Mouse (Mus musculus) lung, embryonic 14.5 days (tissue): ENCODE results near the gene Atp5h. TPM values are rescaled to one million over a fixed set of nuclear protein-coding genes. Genes with fewer than 3 reads are reported as not detected.

Source experiments
- ATAC-seq: fragments of 200-750 bp; cut with Nextera tagmentation; 2 replicates; pipeline ENCODE4 v1.8.0; 2017; ENCODE audit warnings: mild to moderate bottlenecking, moderate TSS enrichment, moderate library complexity; ENCODE audit not compliant: insufficient read depth
- DNase-seq: peaks from one replicate; pipeline ENCODE4 v3.0.0-alpha.2; 2015
- H3K27ac ChIP-seq: fragments of 300-500 bp; sonication (generic); 2 replicates; pipeline ENCODE4 v1.5.1; 2014; ENCODE audit warnings: low read depth, mild to moderate bottlenecking, moderate library complexity
- H3K27me3 ChIP-seq: fragments of 300-500 bp; sonication (generic); 2 replicates; pipeline ENCODE4 v1.6.1; 2014; ENCODE audit warnings: low read length, control low read depth; ENCODE audit not compliant: insufficient read depth
- H3K36me3 ChIP-seq: fragments of 300-500 bp; sonication (generic); 2 replicates; pipeline ENCODE4 v1.6.1; 2014; ENCODE audit warnings: control low read depth; ENCODE audit not compliant: insufficient read depth
- H3K4me1 ChIP-seq: fragments of 300-500 bp; sonication (generic); 2 replicates; pipeline ENCODE4 v1.6.1; 2014; ENCODE audit warnings: antibody characterized with exemption, control low read depth; ENCODE audit not compliant: insufficient read depth
- H3K4me2 ChIP-seq: fragments of 300-500 bp; sonication (generic); 2 replicates; pipeline ENCODE4 v1.6.1; 2014; ENCODE audit warnings: mild to moderate bottlenecking
- H3K4me3 ChIP-seq: fragments of 300-500 bp; sonication (generic); 2 replicates; pipeline ENCODE4 v1.5.1; 2014; ENCODE audit warnings: low read depth, low read length
- H3K9ac ChIP-seq: fragments of 300-500 bp; sonication (generic); 2 replicates; pipeline ENCODE4 v1.6.1; 2014
- H3K9me3 ChIP-seq: fragments of 300-500 bp; sonication (generic); 2 replicates; pipeline ENCODE4 v1.6.1; 2016; ENCODE audit warnings: low read depth, low read length, control low read depth
- CTCF ChIP-seq: IDR thresholded peaks from 2 replicates; pipeline ENCODE4 v1.5.1; 2016; ENCODE audit warnings: antibody characterized with exemption, low read depth
- WGBS: fragments of 180-500 bp; shearing (Covaris S2); extraction: QIAGEN DNeasy Blood & Tissue Kit; methylation state at CpG from one replicate; pipeline ENCODE4 v1.1.7; 2014; 5-methylcytosine and 5-hydroxymethylcytosine counted together
- polyA plus RNA-seq: library from polyadenylated mRNA; unstranded; fragments of >200 nt; fragmentation: Nextera tagmentation; extraction: Ambion mirVana; gene quantifications from 2 replicates; pipeline ENCODE4 v1.2.1, GENCODE M21; 2014

Gene Atp5h
- polyA plus RNA-seq: 817 and 850 TPM in 2 replicates

DNA sequence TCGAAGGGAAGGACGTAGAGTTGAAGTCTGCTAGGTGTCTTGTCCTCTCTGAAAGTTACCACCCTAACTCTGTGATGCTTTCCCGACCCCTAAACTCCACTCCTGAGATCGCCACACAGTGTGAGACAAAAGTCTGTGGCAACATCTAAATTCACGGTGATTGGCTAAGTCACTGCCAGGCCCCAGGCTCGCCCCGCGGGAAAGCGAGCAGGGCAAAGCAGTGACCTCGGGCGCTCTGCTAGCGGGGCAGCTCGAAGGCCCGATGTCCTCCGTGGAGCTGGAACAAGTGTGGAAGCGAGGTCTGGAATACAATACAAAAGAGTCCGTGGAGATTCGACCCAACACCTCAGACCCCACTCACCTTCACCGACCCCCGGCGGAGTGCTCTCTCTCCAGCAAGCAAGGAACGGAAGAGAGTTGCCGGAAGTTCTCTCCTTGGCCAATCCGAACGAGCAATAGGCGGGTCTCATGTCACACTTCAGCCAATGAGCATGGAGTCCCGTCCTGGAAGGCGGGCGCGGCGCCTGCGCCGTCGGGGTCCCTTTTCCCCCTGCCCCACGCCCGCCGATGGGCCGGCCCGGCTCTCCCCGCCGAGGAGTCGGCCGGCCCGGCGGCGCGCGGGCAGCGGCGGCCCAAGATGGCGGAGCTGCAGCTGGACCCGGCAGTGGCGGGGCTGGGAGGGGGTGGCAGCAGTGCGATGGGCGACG lies at the start of gene Atp5h, which contains the start of gene Kctd2:
Atp5h (minus strand) TSS at position 432 of the 707 bp plus-strand sequence.
Kctd2 (plus strand) TSS at position 598 of the 707 bp plus-strand sequence.
- H3K9me3 ChIP-seq: no peaks in the 10 kb centered on the region
- H3K4me1 ChIP-seq: peaks cover 8% of the 10 kb centered on the region
- TF ChIP-seq CTCF: no peak
- peak within 1 kb of the TSS; percentile 87 for H3K27ac ChIP-seq
- ATAC-seq (peak; percentile 98), DNase-seq (peak; percentile 97)
- no peaks in the 10 kb centered on the region for H3K27me3 ChIP-seq
- under 1% methylated on average over 56 of the region's 56 CpGs for WGBS
- H3K9ac ChIP-seq: peak within 1 kb of the TSS; percentile 97
- peak within 1 kb of the TSS; percentile 96 for H3K4me3 ChIP-seq
- H3K36me3 ChIP-seq: peaks cover 45% of the 10 kb centered on the region
- peak within 1 kb of the TSS; percentile 99 for H3K4me2 ChIP-seq

DNA sequence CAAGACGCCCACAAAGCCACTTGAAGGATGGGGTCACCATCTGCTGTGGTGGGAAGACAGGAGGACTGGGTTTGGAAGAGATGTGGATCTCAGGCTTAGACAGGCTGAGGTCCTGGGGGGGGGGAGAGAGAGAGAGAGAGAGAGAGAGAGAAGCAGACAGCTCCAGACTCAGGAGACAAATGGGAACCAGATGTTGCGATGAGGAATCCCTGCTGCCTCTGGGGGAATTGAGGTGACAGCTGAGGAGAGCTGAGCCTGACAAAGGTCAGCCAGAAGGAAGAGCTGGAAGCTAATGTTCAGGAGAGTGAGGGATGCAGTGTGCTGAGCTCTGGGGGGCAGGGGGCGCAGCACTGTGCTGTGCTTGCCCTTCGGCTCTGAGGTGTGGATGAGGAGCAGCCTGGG lies 47.5 kb upstream of the Atp5h start:
- no peaks in the 10 kb centered on the region for H3K27me3 ChIP-seq

DNA sequence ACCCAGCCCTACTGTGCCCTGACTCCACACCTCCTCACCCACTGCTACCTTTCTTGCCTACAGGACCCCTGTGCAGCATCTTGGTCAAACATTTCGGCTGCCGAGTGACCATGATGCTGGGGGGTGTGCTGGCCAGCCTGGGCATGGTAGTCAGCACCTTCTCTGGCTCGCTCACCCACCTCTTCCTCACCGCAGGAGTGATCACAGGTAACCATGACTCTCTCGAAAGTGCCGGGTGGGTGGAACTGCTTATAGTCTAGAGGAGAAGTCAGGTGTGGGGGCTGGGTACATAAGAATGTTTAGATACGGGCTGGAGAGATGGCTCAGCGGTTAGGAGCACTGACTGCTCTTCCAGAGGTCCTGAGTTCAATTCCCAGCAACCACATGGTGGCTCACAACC lies 45.1 kb upstream of the Atp5h start:
- no peaks in the 10 kb centered on the region for H3K27me3 ChIP-seq
- no peak for TF ChIP-seq CTCF
- no peaks in the 10 kb centered on the region for H3K9me3 ChIP-seq
- no peak overlapping the region for H3K4me3 ChIP-seq
- H3K4me1 ChIP-seq: no peaks in the 10 kb centered on the region
- no peaks in the 10 kb centered on the region for H3K36me3 ChIP-seq
- no peak overlapping the region for H3K4me2 ChIP-seq
- H3K9ac ChIP-seq: no peak overlapping the region
- no peak for DNase-seq
- 80% methylated on average over 8 of the region's 8 CpGs for WGBS
- no peak overlapping the region for H3K27ac ChIP-seq
- no peak for ATAC-seq

More for the DNA sequence above, 47.5 kb upstream of the Atp5h start:
- H3K9me3 ChIP-seq: no peaks in the 10 kb centered on the region
- peak; percentile 60 for DNase-seq
- peak; percentile 56; the same call in 1 of the 2 replicates for ATAC-seq
- no peaks in the 10 kb centered on the region for H3K4me1 ChIP-seq
- TF ChIP-seq CTCF: no peak
- no peak overlapping the region; the same call in 1 of the 2 replicates for H3K9ac ChIP-seq
- 21% methylated on average over 4 of the region's 4 CpGs for WGBS
- no peak overlapping the region for H3K27ac ChIP-seq
- no peak overlapping the region for H3K4me3 ChIP-seq
- H3K36me3 ChIP-seq: no peaks in the 10 kb centered on the region
- no peak overlapping the region for H3K4me2 ChIP-seq

DNA sequence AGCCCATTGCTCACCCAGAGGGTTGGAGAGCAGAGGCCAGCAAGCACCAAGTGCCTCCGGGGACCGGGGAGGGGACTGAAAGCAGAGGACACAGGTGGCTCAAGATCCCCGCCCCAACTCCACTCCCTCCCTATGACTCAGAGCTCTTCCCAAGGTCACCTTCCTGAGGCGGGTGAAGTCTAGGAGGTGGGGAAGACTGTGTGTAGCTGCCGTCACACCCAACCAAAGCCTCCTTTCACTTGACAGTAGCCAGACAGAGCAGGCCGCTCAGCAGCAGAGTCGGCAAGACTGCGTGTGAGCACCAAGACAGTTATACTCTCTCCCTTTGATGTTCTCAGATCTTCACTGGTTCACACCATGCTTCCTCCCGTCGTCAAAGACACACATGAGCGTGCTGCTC lies 43.6 kb upstream of the Atp5h start:
- Histone ChIP-seq H3K4me2 (no peak overlapping the region), H3K4me3 (no peak overlapping the region), H3K4me1 (no peaks in the 10 kb centered on the region), H3K9ac (no peak overlapping the region), H3K27ac (no peak overlapping the region), H3K27me3 (no peaks in the 10 kb centered on the region), H3K9me3 (no peaks in the 10 kb centered on the region), H3K36me3 (no peaks in the 10 kb centered on the region)
- TF ChIP-seq CTCF: no peak
- no peak for DNase-seq
- 62% methylated on average over 11 of the region's 11 CpGs for WGBS
- no peak for ATAC-seq

DNA sequence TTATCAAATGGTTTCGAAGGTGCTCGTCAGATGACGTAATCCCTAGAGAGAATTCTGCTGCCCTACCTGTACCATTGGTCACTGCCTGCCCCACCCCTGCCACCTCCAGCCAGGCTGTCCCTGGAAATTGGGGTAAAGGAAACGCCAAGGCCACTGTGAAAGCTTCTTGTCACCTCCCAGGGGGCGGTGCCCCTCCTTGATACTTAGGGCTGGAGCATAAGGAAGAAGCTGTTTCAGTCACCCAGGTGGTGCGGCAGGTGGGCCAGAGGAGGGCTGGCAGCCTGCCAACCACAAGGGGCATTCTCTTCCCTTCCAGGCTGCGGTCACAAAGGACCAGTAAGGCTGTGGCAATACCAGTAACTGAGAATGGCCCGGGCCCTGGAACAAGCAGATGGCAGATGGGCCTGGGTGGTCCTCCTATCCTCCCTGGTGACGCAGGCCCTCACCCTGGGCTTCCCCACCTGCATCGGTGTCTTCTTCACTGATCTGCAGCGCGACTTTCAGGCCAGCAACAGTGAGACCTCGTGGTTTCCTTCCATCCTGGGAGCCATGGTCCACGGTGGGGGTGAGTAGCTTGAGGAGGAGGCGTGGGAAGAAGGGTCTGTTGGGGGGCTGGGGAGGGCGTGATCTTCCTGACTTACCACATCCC lies 42.6 kb upstream of the Atp5h start, which contains the start of gene Slc16a5:
Slc16a5 (plus strand) TSS at position 232 of the 649 bp plus-strand sequence.
- DNase-seq (peak; percentile 41), ATAC-seq (no peak)
- Histone ChIP-seq H3K27ac (no peak within 1 kb of the TSS), H3K4me2 (no peak within 1 kb of the TSS), H3K4me1 (no peaks in the 10 kb centered on the region), H3K27me3 (no peaks in the 10 kb centered on the region), H3K9me3 (no peaks in the 10 kb centered on the region), H3K9ac (no peak within 1 kb of the TSS), H3K36me3 (no peaks in the 10 kb centered on the region), H3K4me3 (no peak within 1 kb of the TSS)
- no peak for TF ChIP-seq CTCF
- 65% methylated on average over 16 of the region's 16 CpGs for WGBS

DNA sequence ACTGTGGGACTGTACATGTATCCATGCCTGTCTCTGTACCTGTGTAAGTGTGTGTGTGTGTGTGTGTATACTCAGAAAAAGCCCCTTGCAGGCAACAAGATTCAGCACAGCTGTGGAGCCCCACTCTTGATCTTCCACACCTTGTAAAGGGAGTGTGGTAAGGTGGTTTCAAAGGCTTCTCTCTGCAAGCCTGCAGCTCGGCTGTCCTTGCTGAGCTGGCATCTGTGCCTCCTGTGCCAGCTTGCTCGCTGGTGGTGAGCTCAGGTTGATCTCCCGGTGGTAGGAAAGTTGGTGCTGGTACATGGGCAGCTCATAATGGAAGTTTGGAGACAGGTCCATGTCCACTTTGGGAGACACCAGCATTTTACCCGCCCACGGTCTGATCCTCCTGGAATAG lies 42.1 kb upstream of the Atp5h start:
- Histone ChIP-seq H3K27ac (no peak overlapping the region), H3K4me3 (no peak overlapping the region), H3K9me3 (no peaks in the 10 kb centered on the region), H3K9ac (no peak overlapping the region), H3K4me2 (no peak overlapping the region), H3K36me3 (no peaks in the 10 kb centered on the region), H3K4me1 (no peaks in the 10 kb centered on the region), H3K27me3 (no peaks in the 10 kb centered on the region)
- DNase-seq (no peak), ATAC-seq (no peak)
- no peak for TF ChIP-seq CTCF
- 59% methylated on average over 5 of the region's 5 CpGs for WGBS

DNA sequence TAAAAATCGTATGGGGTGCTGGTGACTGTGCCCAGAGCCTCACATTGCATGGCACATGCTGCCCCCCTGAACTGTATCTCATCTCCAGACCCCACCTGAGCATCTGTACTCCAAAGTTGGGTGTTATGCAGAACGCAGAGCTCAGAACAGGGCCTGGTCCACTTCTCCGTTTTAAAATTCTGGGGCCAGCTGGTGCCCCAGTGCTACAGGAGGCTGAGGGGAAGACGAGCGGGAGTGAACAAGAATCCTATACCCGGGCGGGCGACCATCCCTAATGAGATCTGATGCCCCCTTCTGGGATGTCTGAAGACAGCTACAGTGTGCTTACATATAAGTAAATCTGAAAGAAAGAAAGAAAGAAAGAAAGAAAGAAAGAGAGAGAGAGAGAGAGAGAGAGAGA lies 41.2 kb upstream of the Atp5h start:
- WGBS: 23% methylated on average over 8 of the region's 8 CpGs
- no peak overlapping the region for H3K4me3 ChIP-seq
- H3K9ac ChIP-seq: no peak overlapping the region
- H3K36me3 ChIP-seq: no peaks in the 10 kb centered on the region
- H3K4me1 ChIP-seq: no peaks in the 10 kb centered on the region
- no peak for TF ChIP-seq CTCF
- no peak for ATAC-seq
- no peaks in the 10 kb centered on the region for H3K9me3 ChIP-seq
- DNase-seq: no peak
- no peaks in the 10 kb centered on the region for H3K27me3 ChIP-seq
- no peak overlapping the region for H3K4me2 ChIP-seq
- H3K27ac ChIP-seq: no peak overlapping the region
